Mouse (Mus musculus): ENCODE data around the gene Igflr1. TPM values are rescaled to one million over a fixed set of nuclear protein-coding genes. Genes with fewer than 3 reads are reported as not detected.

The Igflr1 gene
- polyA plus RNA-seq, 1 experiment, result 15.7 TPM

- no peak for TF ChIP-seq CTCF (IDR thresholded peaks at IDR 0.05; ENCODE audit: control insufficient read depth, insufficient read depth, low read length)
- no peak for TF ChIP-seq POLR2A (IDR thresholded peaks at IDR 0.05; ENCODE audit: borderline replicate concordance, control insufficient read depth, low read depth, low read length)
- Histone ChIP-seq H3K4me1 (ENCODE audit: control insufficient read depth, insufficient read depth, low read length) (no peaks in the 10 kb centered on the region; the same call in 1 of the 2 replicates), H3K27ac (ENCODE audit: control insufficient read depth, insufficient read depth, low read depth, low read length, poor library complexity) (no peak overlapping the region), H3K4me3 (replicated peaks; ENCODE audit: control insufficient read depth, low read depth, low read length) (no peak overlapping the region)
- WGBS, result 42% methylated on average over 8 of the region's 8 CpGs
Measured at GRCm38 (mm10) chr7:30604424-30604823, 39.2 kb downstream of the Igflr1 start.

GRCm38 (mm10) chr7:30604944-30605343 lies 39.7 kb downstream of the Igflr1 start:
- TF ChIP-seq CTCF (IDR thresholded peaks at IDR 0.05; ENCODE audit: control insufficient read depth, insufficient read depth, low read length) (no peak), POLR2A (IDR thresholded peaks at IDR 0.05; ENCODE audit: borderline replicate concordance, control insufficient read depth, low read depth, low read length) (no peak)
- no peaks in the 10 kb centered on the region; the same call in 1 of the 2 replicates for H3K4me1 ChIP-seq (ENCODE audit: control insufficient read depth, insufficient read depth, low read length)
- 83% methylated on average over 8 of the region's 8 CpGs for WGBS
- H3K27ac ChIP-seq (ENCODE audit: control insufficient read depth, insufficient read depth, low read depth, low read length, poor library complexity), result no peak overlapping the region
- H3K4me3 ChIP-seq (replicated peaks; ENCODE audit: control insufficient read depth, low read depth, low read length), result no peak overlapping the region

GRCm38 (mm10) chr7:30607706-30608309 lies 42.6 kb downstream of the Igflr1 start:
- Histone ChIP-seq H3K27ac (ENCODE audit: control insufficient read depth, insufficient read depth, low read depth, low read length, poor library complexity) (no peak overlapping the region), H3K4me1 (ENCODE audit: control insufficient read depth, insufficient read depth, low read length) (no peaks in the 10 kb centered on the region), H3K4me3 (replicated peaks; ENCODE audit: control insufficient read depth, low read depth, low read length) (no peak overlapping the region)
- TF ChIP-seq CTCF (IDR thresholded peaks at IDR 0.05; ENCODE audit: control insufficient read depth, insufficient read depth, low read length) (peak; percentile 83), POLR2A (IDR thresholded peaks at IDR 0.05; ENCODE audit: borderline replicate concordance, control insufficient read depth, low read depth, low read length) (no peak)
- 16% methylated on average over 8 of the region's 8 CpGs for WGBS

GRCm38 (mm10) chr7:30608476-30608875 lies 43.2 kb downstream of the Igflr1 start:
- H3K27ac ChIP-seq (ENCODE audit: control insufficient read depth, insufficient read depth, low read depth, low read length, poor library complexity), result no peak overlapping the region
- TF ChIP-seq POLR2A (IDR thresholded peaks at IDR 0.05; ENCODE audit: borderline replicate concordance, control insufficient read depth, low read depth, low read length) (no peak), CTCF (IDR thresholded peaks at IDR 0.05; ENCODE audit: control insufficient read depth, insufficient read depth, low read length) (no peak)
- WGBS, result 57% methylated on average over 16 of the region's 16 CpGs

GRCm38 (mm10) chr7:30610043-30610442 lies 44.8 kb downstream of the Igflr1 start:
- TF ChIP-seq POLR2A (IDR thresholded peaks at IDR 0.05; ENCODE audit: borderline replicate concordance, control insufficient read depth, low read depth, low read length) (no peak), CTCF (IDR thresholded peaks at IDR 0.05; ENCODE audit: control insufficient read depth, insufficient read depth, low read length) (no peak)
- H3K4me3 ChIP-seq (replicated peaks; ENCODE audit: control insufficient read depth, low read depth, low read length), result no peak overlapping the region
- H3K27ac ChIP-seq (ENCODE audit: control insufficient read depth, insufficient read depth, low read depth, low read length, poor library complexity), result no peak overlapping the region
- no peaks in the 10 kb centered on the region for H3K4me1 ChIP-seq (ENCODE audit: control insufficient read depth, insufficient read depth, low read length)
- WGBS, result 65% methylated on average over 7 of the region's 7 CpGs

More at GRCm38 (mm10) chr7:30608476-30608875, 43.2 kb downstream of the Igflr1 start:
- Histone ChIP-seq H3K4me1 (ENCODE audit: control insufficient read depth, insufficient read depth, low read length) (no peaks in the 10 kb centered on the region), H3K4me3 (replicated peaks; ENCODE audit: control insufficient read depth, low read depth, low read length) (no peak overlapping the region)

- H3K4me3 ChIP-seq (replicated peaks; ENCODE audit: control insufficient read depth, low read depth, low read length), result no peak within 1 kb of the TSS
- WGBS, result 70% methylated on average over 8 of the region's 8 CpGs
- H3K27ac ChIP-seq (ENCODE audit: control insufficient read depth, insufficient read depth, low read depth, low read length, poor library complexity), result no peak within 1 kb of the TSS
- no peak for TF ChIP-seq CTCF (IDR thresholded peaks at IDR 0.05; ENCODE audit: control insufficient read depth, insufficient read depth, low read length)
- TF ChIP-seq POLR2A (IDR thresholded peaks at IDR 0.05; ENCODE audit: borderline replicate concordance, control insufficient read depth, low read depth, low read length), result no peak
- no peaks in the 10 kb centered on the region for H3K4me1 ChIP-seq (ENCODE audit: control insufficient read depth, insufficient read depth, low read length)
Measured at GRCm38 (mm10) chr7:30612654-30613402, 47.6 kb downstream of the Igflr1 start, which contains the start of gene Upk1a. Gene Upk1a (minus strand): TSS chr7:30612847.

- Histone ChIP-seq H3K4me3 (replicated peaks; ENCODE audit: control insufficient read depth, low read depth, low read length) (no peak overlapping the region), H3K4me1 (ENCODE audit: control insufficient read depth, insufficient read depth, low read length) (no peaks in the 10 kb centered on the region), H3K27ac (ENCODE audit: control insufficient read depth, insufficient read depth, low read depth, low read length, poor library complexity) (no peak overlapping the region)
- TF ChIP-seq CTCF (IDR thresholded peaks at IDR 0.05; ENCODE audit: control insufficient read depth, insufficient read depth, low read length) (peak; percentile 78), POLR2A (IDR thresholded peaks at IDR 0.05; ENCODE audit: borderline replicate concordance, control insufficient read depth, low read depth, low read length) (no peak)
- WGBS, result 18% methylated on average over 14 of the region's 14 CpGs
Measured at GRCm38 (mm10) chr7:30613529-30614112, 48.4 kb downstream of the Igflr1 start.

- H3K4me3 ChIP-seq (replicated peaks; ENCODE audit: control insufficient read depth, low read depth, low read length), result no peak overlapping the region
- no peak overlapping the region for H3K27ac ChIP-seq (ENCODE audit: control insufficient read depth, insufficient read depth, low read depth, low read length, poor library complexity)
- H3K4me1 ChIP-seq (ENCODE audit: control insufficient read depth, insufficient read depth, low read length), result no peaks in the 10 kb centered on the region
- 41% methylated on average over 2 of the region's 2 CpGs for WGBS
- TF ChIP-seq POLR2A (IDR thresholded peaks at IDR 0.05; ENCODE audit: borderline replicate concordance, control insufficient read depth, low read depth, low read length), result no peak
- no peak for TF ChIP-seq CTCF (IDR thresholded peaks at IDR 0.05; ENCODE audit: control insufficient read depth, insufficient read depth, low read length)
Measured at GRCm38 (mm10) chr7:30614454-30614853, 49.2 kb downstream of the Igflr1 start.

Measured in bone marrow, adult 2 months (tissue).